Mouse (Mus musculus): ENCODE results near the gene Dab1. TPM values are rescaled to one million over a fixed set of nuclear protein-coding genes. Genes with fewer than 3 reads are reported as not detected.

Dab1 gene
- total and polyA plus RNA-seq, 2 experiments from 2014 or later: 47.9 to 109 TPM

DNA sequence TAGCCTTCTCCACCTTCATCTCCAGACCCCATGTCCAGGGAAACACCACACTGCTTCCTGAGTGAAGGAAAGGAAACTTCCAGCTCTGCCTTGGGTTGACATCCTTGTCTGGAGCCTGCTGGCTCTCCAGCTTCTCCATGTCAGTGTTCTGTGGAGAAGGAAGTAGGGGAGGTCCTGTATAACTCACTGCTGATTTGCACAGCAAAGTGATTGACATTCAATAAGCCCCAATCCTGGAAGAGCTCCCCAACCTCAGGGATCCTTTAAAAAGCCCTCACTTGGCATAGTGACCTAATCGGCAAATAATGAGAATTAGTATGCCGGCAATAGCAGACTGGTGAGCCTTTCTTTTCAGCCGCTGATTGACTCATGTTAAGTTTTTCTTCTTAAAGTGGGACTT is 138.1 kb downstream of the Dab1 start:
- H3K27ac ChIP-seq (ENCODE audit: low read depth, low read length): no peak overlapping the region
- no peaks in the 10 kb centered on the region for H3K9me3 ChIP-seq (ENCODE audit: low read length)
- WGBS: 44% methylated on average over 3 of the region's 3 CpGs
- H3K4me1 ChIP-seq (ENCODE audit: insufficient read depth, low read length): no peaks in the 10 kb centered on the region
- ATAC-seq (ENCODE audit: low FRiP score) (no peak), DNase-seq (ENCODE audit: low spot score) (peak; percentile 28)
- H3K4me2 ChIP-seq (ENCODE audit: low read depth, low read length, poor library complexity, severe bottlenecking): no peak overlapping the region
- H3K27me3 ChIP-seq (ENCODE audit: insufficient read depth, low read length): no peaks in the 10 kb centered on the region
- no peaks in the 10 kb centered on the region for H3K36me3 ChIP-seq (ENCODE audit: insufficient read depth, low read length)
- no peak overlapping the region for H3K4me3 ChIP-seq (ENCODE audit: low read depth, low read length)
- TF ChIP-seq CTCF (IDR thresholded peaks at IDR 0.05): no peak
- H3K9ac ChIP-seq (replicated peaks; ENCODE audit: low read length, poor library complexity, severe bottlenecking): no peak overlapping the region

DNA sequence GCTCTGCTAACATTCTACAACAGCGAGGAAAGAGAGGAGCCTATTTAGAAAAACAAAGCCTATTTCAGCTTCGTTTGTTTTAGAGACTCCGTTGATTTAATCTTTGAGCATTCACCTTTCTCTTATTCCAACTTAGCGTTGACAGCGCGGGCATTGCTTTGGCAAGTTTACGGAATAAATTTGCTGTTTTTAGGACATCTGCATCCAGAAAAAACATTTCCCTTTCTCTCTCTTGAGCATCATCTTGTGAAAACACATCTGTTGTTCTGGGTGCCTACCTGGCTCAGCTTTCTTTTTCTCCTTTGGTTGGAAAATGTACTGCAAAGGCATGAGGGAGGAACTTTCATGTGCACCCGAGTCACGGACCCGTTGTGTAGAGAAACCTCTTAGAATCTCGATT is 143.3 kb downstream of the Dab1 start:
- Histone ChIP-seq H3K4me2 (ENCODE audit: low read depth, low read length, poor library complexity, severe bottlenecking) (no peak overlapping the region), H3K27me3 (ENCODE audit: insufficient read depth, low read length) (no peaks in the 10 kb centered on the region), H3K4me3 (ENCODE audit: low read depth, low read length) (no peak overlapping the region), H3K36me3 (ENCODE audit: insufficient read depth, low read length) (no peaks in the 10 kb centered on the region), H3K9me3 (ENCODE audit: low read length) (no peaks in the 10 kb centered on the region), H3K27ac (ENCODE audit: low read depth, low read length) (no peak overlapping the region), H3K4me1 (ENCODE audit: insufficient read depth, low read length) (no peaks in the 10 kb centered on the region), H3K9ac (replicated peaks; ENCODE audit: low read length, poor library complexity, severe bottlenecking) (no peak overlapping the region)
- 88% methylated on average over 11 of the region's 11 CpGs for WGBS
- DNase-seq (ENCODE audit: low spot score) (no peak), ATAC-seq (ENCODE audit: low FRiP score) (no peak)
- TF ChIP-seq CTCF (IDR thresholded peaks at IDR 0.05): no peak

- no peak for ATAC-seq (ENCODE audit: low FRiP score)
- H3K36me3 ChIP-seq (ENCODE audit: insufficient read depth, low read length): no peaks in the 10 kb centered on the region
- WGBS: 81% methylated on average over 4 of the region's 4 CpGs
- no peaks in the 10 kb centered on the region for H3K4me1 ChIP-seq (ENCODE audit: insufficient read depth, low read length)
- no peak overlapping the region for H3K27ac ChIP-seq (ENCODE audit: low read depth, low read length)
- H3K27me3 ChIP-seq (ENCODE audit: insufficient read depth, low read length): no peaks in the 10 kb centered on the region
- no peak for DNase-seq (ENCODE audit: low spot score)
- TF ChIP-seq CTCF (IDR thresholded peaks at IDR 0.05): no peak
- H3K9me3 ChIP-seq (ENCODE audit: low read length): no peaks in the 10 kb centered on the region
- H3K4me2 ChIP-seq (ENCODE audit: low read depth, low read length, poor library complexity, severe bottlenecking): no peak overlapping the region
- H3K9ac ChIP-seq (replicated peaks; ENCODE audit: low read length, poor library complexity, severe bottlenecking): no peak overlapping the region
- H3K4me3 ChIP-seq (ENCODE audit: low read depth, low read length): no peak overlapping the region
Measured at GRCm38 (mm10) chr4:103775712-103776111, 156.6 kb downstream of the Dab1 start.

GRCm38 (mm10) chr4:103781398-103781797 is 162.2 kb downstream of the Dab1 start:
- ATAC-seq (ENCODE audit: low FRiP score): no peak
- no peak for TF ChIP-seq CTCF (IDR thresholded peaks at IDR 0.05)
- Histone ChIP-seq H3K27ac (ENCODE audit: low read depth, low read length) (no peak overlapping the region), H3K4me2 (ENCODE audit: low read depth, low read length, poor library complexity, severe bottlenecking) (no peak overlapping the region), H3K4me3 (ENCODE audit: low read depth, low read length) (no peak overlapping the region), H3K27me3 (ENCODE audit: insufficient read depth, low read length) (no peaks in the 10 kb centered on the region), H3K4me1 (ENCODE audit: insufficient read depth, low read length) (no peaks in the 10 kb centered on the region), H3K36me3 (ENCODE audit: insufficient read depth, low read length) (no peaks in the 10 kb centered on the region), H3K9me3 (ENCODE audit: low read length) (no peaks in the 10 kb centered on the region), H3K9ac (replicated peaks; ENCODE audit: low read length, poor library complexity, severe bottlenecking) (no peak overlapping the region)
- DNase-seq (ENCODE audit: low spot score): peak; percentile 90
- WGBS: 48% methylated on average over 4 of the region's 4 CpGs

- no peak overlapping the region for H3K9ac ChIP-seq (replicated peaks; ENCODE audit: low read length, poor library complexity, severe bottlenecking)
- no peak overlapping the region for H3K4me3 ChIP-seq (ENCODE audit: low read depth, low read length)
- no peaks in the 10 kb centered on the region for H3K4me1 ChIP-seq (ENCODE audit: insufficient read depth, low read length)
- H3K27ac ChIP-seq (ENCODE audit: low read depth, low read length): no peak overlapping the region
- TF ChIP-seq CTCF (IDR thresholded peaks at IDR 0.05): no peak
- DNase-seq (ENCODE audit: low spot score) (peak; percentile 24), ATAC-seq (ENCODE audit: low FRiP score) (no peak)
- H3K4me2 ChIP-seq (ENCODE audit: low read depth, low read length, poor library complexity, severe bottlenecking): no peak overlapping the region
- WGBS: 89% methylated on average over 7 of the region's 7 CpGs
- H3K27me3 ChIP-seq (ENCODE audit: insufficient read depth, low read length): no peaks in the 10 kb centered on the region
- no peaks in the 10 kb centered on the region for H3K9me3 ChIP-seq (ENCODE audit: low read length)
- H3K36me3 ChIP-seq (ENCODE audit: insufficient read depth, low read length): no peaks in the 10 kb centered on the region
Measured at GRCm38 (mm10) chr4:103783561-103784247, 164.5 kb downstream of the Dab1 start.

GRCm38 (mm10) chr4:103793589-103794312 is 174.6 kb downstream of the Dab1 start:
- 87% methylated on average over 8 of the region's 8 CpGs for WGBS
- peak; percentile 55 for TF ChIP-seq CTCF (IDR thresholded peaks at IDR 0.05)
- H3K4me2 ChIP-seq (ENCODE audit: low read depth, low read length, poor library complexity, severe bottlenecking): no peak overlapping the region
- no peaks in the 10 kb centered on the region for H3K9me3 ChIP-seq (ENCODE audit: low read length)
- ATAC-seq (ENCODE audit: low FRiP score): no peak
- DNase-seq (ENCODE audit: low spot score): peak; percentile 41
- no peak overlapping the region for H3K9ac ChIP-seq (replicated peaks; ENCODE audit: low read length, poor library complexity, severe bottlenecking)
- no peaks in the 10 kb centered on the region for H3K27me3 ChIP-seq (ENCODE audit: insufficient read depth, low read length)
- H3K27ac ChIP-seq (ENCODE audit: low read depth, low read length): no peak overlapping the region
- H3K4me1 ChIP-seq (ENCODE audit: insufficient read depth, low read length): 0 out of 2 replicates have a peak, but pooled peaks cover 10% of the 10 kb centered on the region
- H3K4me3 ChIP-seq (ENCODE audit: low read depth, low read length): no peak overlapping the region
- no peaks in the 10 kb centered on the region for H3K36me3 ChIP-seq (ENCODE audit: insufficient read depth, low read length)
